Mouse (Mus musculus): ENCODE measurements at regions not wholly inside any gene's neighbourhood (a gene's known extent, or its start where the extent isn't known, plus 50 kb on each side); places are given as distances from the start of the nearest gene placed in this dataset.

DNA sequence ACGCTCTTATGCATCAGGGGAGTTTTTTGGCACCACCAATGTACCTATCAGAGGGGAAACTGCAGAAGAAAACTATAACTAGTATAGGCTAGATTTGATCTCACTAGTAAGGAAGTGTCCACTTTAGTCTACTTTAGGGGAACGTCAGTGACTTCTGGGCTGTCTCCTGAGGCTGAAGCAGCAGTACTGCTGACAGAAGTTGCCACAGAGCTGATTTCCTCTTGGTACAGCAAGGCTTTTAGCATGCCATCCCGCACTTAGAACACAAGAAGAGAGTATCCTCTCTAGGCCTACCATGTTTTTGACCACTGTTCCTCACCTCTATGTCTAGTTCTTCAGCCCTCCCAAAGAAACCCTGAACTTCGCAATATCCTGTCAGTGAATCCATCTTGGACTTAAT lies 148.2 kb downstream of the Sox4 start:
- TF ChIP-seq CTCF (IDR thresholded peaks at IDR 0.05; ENCODE audit: extremely low read depth, insufficient read depth, low read length): no peak
- TF ChIP-seq POLR2A (IDR thresholded peaks at IDR 0.05; ENCODE audit: extremely low read depth, insufficient read depth, low read length): no peak

Data from cortical plate, adult 2 months (tissue).